Mouse (Mus musculus) layer of hippocampus, adult 2 months (tissue): ENCODE measurements around the gene Hcfc1. TPM values are rescaled to one million over a fixed set of nuclear protein-coding genes. Genes with fewer than 3 reads are reported as not detected.

Source experiments
- DNase-seq, 2 experiments: peaks; one replicate each; pipeline ENCODE4 v3.0.0; 2022; ENCODE audit warnings: low spot score in 2 of 2
- H3K27ac ChIP-seq: fragments of 200-600 bp; 2 replicates; pipeline ENCODE4 v1.8.1; 2022
- H3K4me3 ChIP-seq: fragments of 200-600 bp; 2 replicates; pipeline ENCODE4 v1.8.1; 2022; ENCODE audit warnings: mild to moderate bottlenecking
- CTCF ChIP-seq: fragments of 200-600 bp; conservative IDR thresholded peaks from 2 replicates; pipeline ENCODE4 v1.8.1; 2022; ENCODE audit warnings: antibody characterized with exemption, mild to moderate bottlenecking, moderate library complexity
- long read RNA-seq, 2 experiments: library from polyadenylated mRNA; stranded (forward); transcript quantifications; one replicate each; pipeline ENCODE4 v2.0.0; 2021; ENCODE audit warnings: borderline mapping rate in 2 of 2
- total RNA-seq, 2 experiments: library from RNA; stranded (reverse); gene quantifications; 2 replicates each; pipeline ENCODE4 v1.2.3; 2021

Hcfc1 gene
- total RNA-seq, result 10 to 100 TPM; 76.4 to 79.2 TPM
- long read RNA-seq, experiment 1, full-length matches to known transcripts, result 2 of 21 reads
- long read RNA-seq, experiment 1, partial matches to known transcripts, result 13 of 21 reads
- long read RNA-seq, experiment 1, other reads (novel, unspliced or antisense), result 6 of 21 reads
- long read RNA-seq, experiment 2, full-length matches to known transcripts, result 7 of 31 reads
- long read RNA-seq, experiment 2, partial matches to known transcripts, result 20 of 31 reads
- long read RNA-seq, experiment 2, other reads (novel, unspliced or antisense), result 4 of 31 reads

DNA sequence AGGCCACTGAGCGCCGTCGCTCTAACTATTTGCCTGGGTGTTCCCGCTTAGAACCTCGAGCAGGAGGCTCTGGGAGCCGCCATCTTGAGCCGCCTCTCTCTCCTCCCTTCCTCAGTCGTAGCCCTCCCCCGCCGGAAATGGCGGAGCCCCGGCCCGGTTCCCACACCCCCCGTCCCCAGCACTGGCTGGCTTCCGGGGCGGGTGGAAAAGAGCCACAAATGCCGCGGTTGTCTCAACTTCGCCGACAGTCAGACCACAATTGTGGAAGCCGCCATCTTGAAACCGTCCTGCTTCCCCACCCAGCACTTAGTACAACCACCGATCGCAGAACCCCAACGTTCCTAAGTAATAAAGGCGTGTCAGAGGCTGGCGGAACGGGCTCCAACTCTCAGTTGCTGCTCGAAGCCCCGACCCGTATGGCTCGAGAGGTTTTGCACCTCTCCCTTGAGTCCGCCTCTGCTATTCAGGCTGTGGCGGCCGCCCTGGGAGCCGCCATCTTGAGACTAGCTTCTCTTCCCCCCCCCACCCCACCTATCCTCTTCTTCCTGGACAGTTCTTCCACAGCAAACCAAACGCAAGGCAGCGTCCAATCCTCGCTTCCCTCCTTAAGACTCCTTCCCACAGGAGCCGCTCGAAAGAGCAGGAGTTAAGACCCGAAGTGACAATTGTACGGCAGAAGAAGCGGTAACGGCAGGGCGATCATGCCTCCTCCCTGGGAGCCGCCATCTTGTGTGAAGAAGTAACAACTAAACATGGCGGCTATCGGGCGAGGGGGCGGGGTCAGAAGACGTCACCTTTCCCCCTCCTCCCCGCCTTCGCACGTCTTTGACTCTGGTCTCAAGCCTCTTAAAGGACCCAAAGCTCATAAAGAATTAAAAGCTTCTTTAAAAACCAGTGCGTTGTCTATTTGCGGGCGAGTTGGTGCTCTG lies at the start of gene Hcfc1:
Hcfc1 (minus strand) TSS at position 110 of the 929 bp plus-strand sequence.
- no peak for TF ChIP-seq CTCF
- peak; percentile 86 to 90 for DNase-seq
- Histone ChIP-seq H3K27ac (peak within 1 kb of the TSS; percentile 100), H3K4me3 (peak within 1 kb of the TSS; percentile 79)

- DNase-seq, result no peak
- no peak for TF ChIP-seq CTCF
- Histone ChIP-seq H3K4me3 (no peak overlapping the region), H3K27ac (no peak overlapping the region)
These were observed 48.4 kb upstream of the Hcfc1 start for GRCm38 (mm10) chrX:74014597-74014996.

- Histone ChIP-seq H3K27ac (no peak overlapping the region), H3K4me3 (no peak overlapping the region)
- DNase-seq, result no peak
- no peak for TF ChIP-seq CTCF
These were observed 41.9 kb upstream of the Hcfc1 start for GRCm38 (mm10) chrX:74008063-74008462.

DNA sequence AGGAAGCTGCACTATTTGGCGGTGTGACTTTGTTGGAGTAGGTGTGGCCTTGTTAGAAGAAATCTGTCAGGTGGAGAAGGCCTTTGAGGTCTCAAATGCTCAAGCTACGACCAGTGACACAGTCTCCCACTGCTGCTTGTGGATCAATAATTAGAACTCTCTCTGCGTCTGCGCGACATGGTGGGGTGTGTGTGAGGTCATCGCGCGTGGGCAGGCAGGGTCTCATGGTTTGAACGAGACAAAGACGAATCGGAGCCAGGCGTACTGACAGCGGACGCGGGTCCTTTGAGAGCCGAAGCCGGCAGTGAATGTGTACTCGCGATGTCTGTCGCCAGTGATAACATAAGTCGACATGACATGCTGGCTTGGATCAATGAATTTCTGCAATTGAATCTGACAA lies 40.2 kb upstream of the Hcfc1 start:
- TF ChIP-seq CTCF, result no peak
- no peak for DNase-seq

GRCm38 (mm10) chrX:74003644-74004043 lies 37.5 kb upstream of the Hcfc1 start:
- DNase-seq, result no peak
- Histone ChIP-seq H3K4me3 (no peak overlapping the region), H3K27ac (no peak overlapping the region)
- TF ChIP-seq CTCF, result no peak

More for the DNA sequence above, 40.2 kb upstream of the Hcfc1 start:
- H3K27ac ChIP-seq, result no peak overlapping the region
- H3K4me3 ChIP-seq, result no peak overlapping the region

- Histone ChIP-seq H3K4me3 (no peak overlapping the region), H3K27ac (no peak overlapping the region)
- DNase-seq, result no peak
- no peak for TF ChIP-seq CTCF
These were observed 34.9 kb upstream of the Hcfc1 start for GRCm38 (mm10) chrX:74001024-74001423.

DNA sequence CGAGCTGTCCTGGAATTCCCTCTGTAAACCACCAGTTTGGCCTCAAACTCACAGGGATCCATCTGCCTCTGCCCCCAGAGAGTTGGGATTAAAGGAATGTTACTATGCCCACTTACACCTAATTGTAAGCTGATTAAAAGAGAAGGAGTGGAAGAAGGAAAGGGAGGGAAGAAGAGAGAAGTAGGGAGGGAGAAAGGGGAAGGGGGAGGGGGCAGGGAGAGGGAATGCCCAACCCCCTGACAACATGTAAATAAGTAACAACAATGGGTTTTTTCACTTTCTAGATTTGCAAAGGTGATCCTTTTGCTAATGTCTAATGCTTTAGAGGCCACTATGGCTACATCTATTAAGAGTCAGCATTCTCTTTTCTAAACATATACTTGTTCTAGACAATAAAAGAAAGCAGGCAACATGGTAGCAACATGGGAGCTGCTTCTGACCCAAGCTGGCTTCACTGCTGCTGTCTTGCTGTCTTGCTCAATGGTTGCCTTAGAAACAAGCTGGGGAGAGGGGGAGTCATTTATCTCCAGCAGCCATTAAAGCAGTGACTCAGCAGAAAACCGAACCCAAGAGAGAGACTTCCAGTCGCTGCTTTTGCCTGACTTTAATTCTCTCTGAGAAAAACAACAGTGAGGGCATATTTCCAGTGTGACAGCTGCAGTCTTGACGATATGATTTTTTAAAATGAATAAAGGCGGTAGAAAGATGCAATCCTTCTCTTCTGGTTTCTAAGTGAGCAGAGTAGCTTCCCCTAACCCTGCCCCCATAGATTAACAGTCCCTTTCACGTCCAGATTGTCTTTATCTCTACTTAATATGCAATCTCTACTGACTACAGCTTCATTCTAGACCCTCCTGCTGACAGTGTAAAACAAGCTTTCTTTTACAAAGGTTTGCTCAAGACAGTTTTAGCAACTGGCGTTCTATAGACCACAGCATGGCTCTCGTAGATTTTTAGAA lies 33.0 kb upstream of the Hcfc1 start:
- peak overlapping the region; percentile 89 for H3K27ac ChIP-seq
- peak; percentile 37 to 63 for DNase-seq

GRCm38 (mm10) chrX:73977783-73978182 lies 11.6 kb upstream of the Hcfc1 start:
- Histone ChIP-seq H3K4me3 (no peak overlapping the region), H3K27ac (no peak overlapping the region)
- no peak for TF ChIP-seq CTCF
- DNase-seq, result no peak

More for the DNA sequence above, 33.0 kb upstream of the Hcfc1 start:
- H3K4me3 ChIP-seq, result no peak overlapping the region
- TF ChIP-seq CTCF, result no peak

- Histone ChIP-seq H3K27ac (no peak overlapping the region), H3K4me3 (no peak overlapping the region)
- DNase-seq, result no peak
- TF ChIP-seq CTCF, result no peak
These were observed 10.1 kb upstream of the Hcfc1 start for GRCm38 (mm10) chrX:73976283-73976682.

DNA sequence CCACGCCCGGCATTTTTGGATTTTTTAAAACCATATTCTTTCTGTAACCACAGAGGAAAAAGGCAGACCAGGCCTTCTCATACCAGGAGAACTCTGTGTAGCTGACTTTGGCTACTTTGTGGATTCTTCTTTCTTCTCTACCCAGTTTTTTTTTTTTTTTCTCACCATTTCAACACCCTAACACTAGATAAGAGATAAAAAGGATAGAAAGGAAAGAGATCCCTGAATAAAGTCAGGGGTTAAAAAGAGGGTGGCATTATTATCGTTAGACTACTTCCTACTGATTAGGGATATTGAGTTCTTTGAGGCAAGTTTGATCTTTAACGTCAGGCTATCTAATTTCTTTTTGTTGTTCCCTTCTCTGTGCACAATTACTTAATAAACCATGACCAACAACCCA lies 6.6 kb upstream of the Hcfc1 start:
- no peak overlapping the region for H3K27ac ChIP-seq
- TF ChIP-seq CTCF, result no peak
- H3K4me3 ChIP-seq, result no peak overlapping the region
- no peak for DNase-seq

DNA sequence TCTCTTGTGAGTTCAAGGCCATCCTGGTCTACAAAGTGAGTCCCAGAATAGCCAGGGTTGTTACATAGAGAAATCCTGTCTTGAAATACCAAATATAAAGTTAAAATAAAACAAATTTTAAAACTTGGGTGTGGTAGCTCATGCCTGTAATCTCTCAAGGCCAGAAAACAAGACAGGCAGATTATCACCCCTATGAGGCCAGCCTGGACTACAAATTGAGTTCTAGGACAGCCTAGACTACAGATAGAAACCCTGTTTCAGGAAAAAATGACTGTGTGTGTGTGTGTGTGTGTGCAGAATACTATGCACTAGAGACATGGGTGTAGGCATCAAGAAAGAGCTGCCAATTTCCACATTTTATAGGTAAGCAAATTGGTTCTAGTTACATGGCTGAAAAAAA lies 4.6 kb upstream of the Hcfc1 start:
- H3K4me3 ChIP-seq, result no peak overlapping the region
- no peak for TF ChIP-seq CTCF
- no peak overlapping the region for H3K27ac ChIP-seq
- DNase-seq, result no peak

DNA sequence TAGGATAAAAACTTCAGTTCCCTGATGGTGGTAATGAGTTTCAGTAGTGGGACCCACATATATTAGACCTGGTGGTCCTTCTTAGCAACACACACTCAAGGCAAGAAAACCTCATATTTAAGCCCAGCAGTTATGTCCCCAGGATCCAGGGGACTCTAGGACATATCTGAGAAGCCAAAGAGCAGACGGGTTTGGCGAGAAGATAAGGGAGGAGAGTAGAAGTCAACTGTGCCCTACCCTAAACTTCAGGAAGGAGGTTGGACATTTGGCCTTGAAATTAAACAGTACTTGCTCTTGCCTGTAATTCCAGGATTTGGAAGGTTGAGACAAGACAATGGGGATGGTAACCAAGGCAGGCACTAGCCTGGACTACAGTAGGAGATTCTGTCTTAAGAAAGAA lies 3.6 kb upstream of the Hcfc1 start:
- H3K27ac ChIP-seq, result no peak overlapping the region
- TF ChIP-seq CTCF, result no peak
- no peak for DNase-seq
- no peak overlapping the region for H3K4me3 ChIP-seq
